Comparison of ENCODE assay signal across 11 mouse cellular contexts in genomic region chr7:98082376-98082775, GRCm38 (mm10). TPM values are rescaled to one million over a fixed set of nuclear protein-coding genes. Genes with fewer than 3 reads are reported as not detected.
DNase-seq lines count a peak whose midpoint lies in the region; ATAC-seq lines count a peak whose summit lies in the region.
"Had no signal": no experiment of that assay in that cellular context is flagged by ENCODE, and none has a peak within 500 bp of the region (broad histone marks: within the 10 kb centered on the region; RNA-seq: fewer than 3 reads in every experiment).

No protein-coding gene starts in this region.

- ATAC-seq in hindbrain, embryonic 11.5 days (ENCODE audit: low FRiP score), result peak; percentile 84
- ATAC-seq in hindbrain, embryonic 16.5 days, result no peak; the same call in 1 of the 2 replicates
- peak; percentile 82 for ATAC-seq in midbrain, embryonic 12.5 days (ENCODE audit: low FRiP score, low read depth)
- no peak for ATAC-seq in midbrain, embryonic 15.5 days (replicated peaks)
- ATAC-seq in granulocyte monocyte progenitor cell, adult 5-6 weeks (replicated peaks; ENCODE audit: poor library complexity, severe bottlenecking), result peak; percentile 42
- ATAC-seq in midbrain, embryonic 14.5 days (ENCODE audit: low FRiP score, low TSS enrichment), result peak; percentile 51; the same call in 1 of the 2 replicates
- ATAC-seq: Patski had no signal

- H3K36me3 ChIP-seq in hindbrain, embryonic 11.5 days (ENCODE audit: control insufficient read depth, insufficient read depth, low read length), result no peaks in the 10 kb centered on the region
- 0 out of 2 replicates have a peak, but pooled peaks cover 2% of the 10 kb centered on the region for H3K36me3 ChIP-seq in hindbrain, embryonic 16.5 days (ENCODE audit: control insufficient read depth, insufficient read depth, low read length)
- peaks cover 5% of the 10 kb centered on the region; the same call in 1 of the 2 replicates for H3K36me3 ChIP-seq in midbrain, embryonic 12.5 days
- no peaks in the 10 kb centered on the region for H3K36me3 ChIP-seq in midbrain, embryonic 15.5 days (replicated peaks)
- H3K36me3 ChIP-seq in midbrain, embryonic 14.5 days (ENCODE audit: control insufficient read depth, insufficient read depth, low read length), result peaks cover 17% of the 10 kb centered on the region; the same call in 1 of the 2 replicates

- H3K9ac ChIP-seq in hindbrain, embryonic 11.5 days (ENCODE audit: low read depth, low read length), result no peak overlapping the region
- no peak overlapping the region for H3K9ac ChIP-seq in hindbrain, embryonic 16.5 days (ENCODE audit: low read depth, low read length)
- H3K9ac ChIP-seq in midbrain, embryonic 12.5 days (replicated peaks), result no peak overlapping the region; the same call in 1 of the 2 replicates
- no peak overlapping the region for H3K9ac ChIP-seq in midbrain, embryonic 15.5 days
- no peak overlapping the region for H3K9ac ChIP-seq in midbrain, embryonic 14.5 days (replicated peaks; ENCODE audit: low read length)

- 13% methylated on average over 5 of the region's 5 CpGs for WGBS in hindbrain, embryonic 11.5 days
- 9% methylated on average over 5 of the region's 5 CpGs for WGBS in hindbrain, embryonic 16.5 days
- WGBS in midbrain, embryonic 12.5 days, result 6% methylated on average over 5 of the region's 5 CpGs
- 8% methylated on average over 5 of the region's 5 CpGs for WGBS in midbrain, embryonic 15.5 days
- 4% methylated on average over 5 of the region's 5 CpGs for WGBS in midbrain, embryonic 14.5 days

- DNase-seq in hindbrain, embryonic 11.5 days (ENCODE audit: low spot score), result peak; percentile 57
- DNase-seq in midbrain, embryonic 14.5 days, result peak; percentile 54
- no peak for DNase-seq in thymus, postnatal 10 days (ENCODE audit: low spot score in 2 of 2)
- DNase-seq in right cerebral cortex, postnatal 10 days (ENCODE audit: low spot score in 2 of 2), result no peak
- DNase-seq: adrenal gland, postnatal 36 days; cerebellum, postnatal 14 days had no signal

- H3K4me1 ChIP-seq in hindbrain, embryonic 11.5 days (replicated peaks; ENCODE audit: control insufficient read depth, insufficient read depth, low read length), result peaks cover 3% of the 10 kb centered on the region; the same call in 1 of the 2 replicates
- H3K4me1 ChIP-seq in hindbrain, embryonic 16.5 days (ENCODE audit: control insufficient read depth, insufficient read depth, low read depth, low read length), result no peaks in the 10 kb centered on the region
- peaks cover 18% of the 10 kb centered on the region for H3K4me1 ChIP-seq in midbrain, embryonic 12.5 days
- peaks cover 5% of the 10 kb centered on the region for H3K4me1 ChIP-seq in midbrain, embryonic 15.5 days
- H3K4me1 ChIP-seq in midbrain, embryonic 14.5 days (ENCODE audit: control insufficient read depth, insufficient read depth, low read length), result peaks cover 5% of the 10 kb centered on the region

- H3K27me3 ChIP-seq in hindbrain, embryonic 11.5 days (ENCODE audit: control insufficient read depth, insufficient read depth, low read length), result no peaks in the 10 kb centered on the region
- H3K27me3 ChIP-seq in hindbrain, embryonic 16.5 days (replicated peaks; ENCODE audit: control insufficient read depth, insufficient read depth, low read length), result no peaks in the 10 kb centered on the region
- no peaks in the 10 kb centered on the region for H3K27me3 ChIP-seq in midbrain, embryonic 12.5 days
- H3K27me3 ChIP-seq in midbrain, embryonic 15.5 days (replicated peaks), result no peaks in the 10 kb centered on the region
- no peaks in the 10 kb centered on the region for H3K27me3 ChIP-seq in midbrain, embryonic 14.5 days (ENCODE audit: control insufficient read depth, insufficient read depth, low read length)
- H3K27me3 ChIP-seq: Patski had no signal

- no peak overlapping the region for H3K4me2 ChIP-seq in hindbrain, embryonic 11.5 days (replicated peaks; ENCODE audit: low read depth, low read length)
- H3K4me2 ChIP-seq in hindbrain, embryonic 16.5 days (ENCODE audit: low read length), result no peak overlapping the region
- no peak overlapping the region for H3K4me2 ChIP-seq in midbrain, embryonic 12.5 days (replicated peaks)
- H3K4me2 ChIP-seq in midbrain, embryonic 15.5 days, result no peak overlapping the region
- no peak overlapping the region for H3K4me2 ChIP-seq in midbrain, embryonic 14.5 days (ENCODE audit: low read length)

- H3K4me3 ChIP-seq in hindbrain, embryonic 11.5 days (ENCODE audit: low read depth, low read length), result no peak overlapping the region
- no peak overlapping the region for H3K4me3 ChIP-seq in hindbrain, embryonic 16.5 days (ENCODE audit: low read length)
- H3K4me3 ChIP-seq in midbrain, embryonic 12.5 days, result no peak overlapping the region
- no peak overlapping the region for H3K4me3 ChIP-seq in midbrain, embryonic 15.5 days
- no peak overlapping the region for H3K4me3 ChIP-seq in midbrain, embryonic 14.5 days (replicated peaks; ENCODE audit: low read depth, low read length)

- no peaks in the 10 kb centered on the region for H3K9me3 ChIP-seq in hindbrain, embryonic 11.5 days (ENCODE audit: control insufficient read depth, low read length)
- no peaks in the 10 kb centered on the region for H3K9me3 ChIP-seq in hindbrain, embryonic 16.5 days (ENCODE audit: control insufficient read depth, low read length)
- no peaks in the 10 kb centered on the region for H3K9me3 ChIP-seq in midbrain, embryonic 12.5 days
- no peaks in the 10 kb centered on the region for H3K9me3 ChIP-seq in midbrain, embryonic 15.5 days
- H3K9me3 ChIP-seq in midbrain, embryonic 14.5 days (ENCODE audit: control insufficient read depth, low read length), result no peaks in the 10 kb centered on the region

- no peak overlapping the region for H3K27ac ChIP-seq in hindbrain, embryonic 11.5 days (ENCODE audit: low read depth, low read length)
- no peak overlapping the region for H3K27ac ChIP-seq in hindbrain, embryonic 16.5 days (ENCODE audit: low read depth, low read length)
- peak overlapping the region; percentile 52 for H3K27ac ChIP-seq in midbrain, embryonic 12.5 days (replicated peaks)
- H3K27ac ChIP-seq in midbrain, embryonic 15.5 days, result no peak overlapping the region
- no peak overlapping the region; the same call in 1 of the 2 replicates for H3K27ac ChIP-seq in midbrain, embryonic 14.5 days (replicated peaks; ENCODE audit: low read depth, low read length)

RNA-seq across cellular contexts. Expression of gene Myo7a, which starts 36.9 kb away (rescaled TPM):
- polyA plus RNA-seq in hindbrain, embryonic 11.5 days (2014; fragmentation: Nextera tagmentation; extraction: Ambion mirVana), result 10.7 and 15.2 TPM in 2 replicates
- 13.9 and 22.8 TPM in 2 replicates for polyA plus RNA-seq in hindbrain, embryonic 16.5 days (2015; fragmentation: Nextera tagmentation; extraction: Ambion mirVana)
- polyA plus RNA-seq in midbrain, embryonic 12.5 days (2016; fragmentation: Nextera tagmentation; extraction: Ambion mirVana), result 20.6 and 21.6 TPM in 2 replicates
- 20.6 and 23.8 TPM in 2 replicates for polyA plus RNA-seq in midbrain, embryonic 15.5 days (2015; fragmentation: Nextera tagmentation; extraction: Ambion mirVana)
- 34.8 and 43.7 TPM in 2 replicates for total RNA-seq in granulocyte monocyte progenitor cell, adult 5-6 weeks (2014; fragmentation: Nextera tagmentation)
- total RNA-seq in granulocyte monocyte progenitor cell, adult 5-6 weeks (2017), result 22.0 and 26.2 TPM in 2 replicates
- polyA plus RNA-seq in midbrain, embryonic 14.5 days (2014; fragmentation: Nextera tagmentation; extraction: Ambion mirVana), result 20.3 and 21.0 TPM in 2 replicates

Comparison
In these comparisons a context has a peak if more than half of its experiments do, and no peak if none do; other contexts are left out.
1. ATAC-seq: peak in hindbrain, embryonic 11.5 days (single experiment), midbrain, embryonic 12.5 days (single experiment), granulocyte monocyte progenitor cell, adult 5-6 weeks (single experiment) and midbrain, embryonic 14.5 days (single experiment); none in hindbrain, embryonic 16.5 days (single experiment) and midbrain, embryonic 15.5 days (single experiment).
2. DNase-seq: peak in hindbrain, embryonic 11.5 days (single experiment) and midbrain, embryonic 14.5 days (single experiment); none in thymus, postnatal 10 days (0 of 2) and right cerebral cortex, postnatal 10 days (0 of 2).